Mouse (Mus musculus) ES-E14 (cell line): ENCODE results near the gene Zfhx3.

Experiments used
- HCFC1 ChIP-seq: IDR thresholded peaks from 2 replicates; pipeline ENCODE4 v1.6.1; 2012; ENCODE audit warnings: low read length, inconsistent platforms, borderline replicate concordance; ENCODE audit not compliant: insufficient read depth
- MAFK ChIP-seq: IDR thresholded peaks from 2 replicates; pipeline ENCODE4 v1.6.1; 2014; ENCODE audit warnings: mild to moderate bottlenecking, low read depth, low read length, inconsistent platforms; ENCODE audit not compliant: insufficient read depth
- ZC3H11A ChIP-seq: IDR thresholded peaks from 2 replicates; pipeline ENCODE4 v1.6.1; 2012; ENCODE audit warnings: low read depth, mild to moderate bottlenecking, inconsistent platforms, low read length, borderline replicate concordance
- ZNF384 ChIP-seq: IDR thresholded peaks from 2 replicates; pipeline ENCODE4 v1.6.1; 2012; ENCODE audit warnings: low read depth, low read length, inconsistent platforms

- TF ChIP-seq ZNF384, result no peak
- no peak for TF ChIP-seq MAFK
- no peak for TF ChIP-seq HCFC1
- TF ChIP-seq ZC3H11A, result no peak
Observed at GRCm38 (mm10) chr8:108566035-108566434, 623.6 kb downstream of the Zfhx3 start.
